Mouse (Mus musculus): ENCODE data around the gene Smtnl2. TPM values are rescaled to one million over a fixed set of nuclear protein-coding genes. Genes with fewer than 3 reads are reported as not detected.
"Not testable (repeated sequence)": the region's sequence is repeated elsewhere in the genome, so short reads cannot be mapped to it uniquely, and the experiment has no call there.

Smtnl2 gene
- total and polyA plus RNA-seq, 2 experiments from 2014 or later, result 9.7 to 10.2 TPM

DNA sequence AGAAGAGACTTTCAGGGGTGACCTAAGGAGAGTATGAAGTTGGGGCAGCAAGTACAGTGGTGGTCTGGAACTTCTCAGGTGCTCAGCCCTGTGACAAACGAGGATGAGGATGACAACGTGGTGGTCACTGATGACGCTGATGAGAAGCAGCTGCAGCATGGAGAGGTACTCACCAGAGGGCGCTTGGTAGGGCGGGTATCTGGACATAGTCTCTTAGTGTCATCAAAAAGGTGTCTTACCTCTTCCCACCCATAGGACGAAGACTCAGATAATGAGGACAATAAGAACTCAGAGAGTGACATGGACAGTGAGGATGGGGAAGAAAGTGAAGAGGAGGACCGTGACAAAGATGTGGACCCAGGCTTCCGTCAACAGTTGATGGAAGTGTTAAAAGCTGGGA is 36.0 kb upstream of the Smtnl2 start:
- Histone ChIP-seq H3K4me2 (ENCODE audit: low read depth) (no peak overlapping the region), H3K27ac (ENCODE audit: low read depth, low read length) (no peak overlapping the region), H3K9ac (no peak overlapping the region), H3K4me3 (ENCODE audit: low read depth, low read length) (no peak overlapping the region), H3K9me3 (ENCODE audit: low read length) (no peaks in the 10 kb centered on the region), H3K27me3 (ENCODE audit: insufficient read depth, low read length) (no peaks in the 10 kb centered on the region), H3K4me1 (ENCODE audit: insufficient read depth) (no peaks in the 10 kb centered on the region), H3K36me3 (ENCODE audit: insufficient read depth) (peaks cover 100% of the 10 kb centered on the region)
- peak; percentile 28 for TF ChIP-seq CTCF (IDR thresholded peaks at IDR 0.05; ENCODE audit: low read depth)
- no peak for DNase-seq
- ATAC-seq, result no peak
- WGBS, result 87% methylated on average over 8 of the region's 8 CpGs

DNA sequence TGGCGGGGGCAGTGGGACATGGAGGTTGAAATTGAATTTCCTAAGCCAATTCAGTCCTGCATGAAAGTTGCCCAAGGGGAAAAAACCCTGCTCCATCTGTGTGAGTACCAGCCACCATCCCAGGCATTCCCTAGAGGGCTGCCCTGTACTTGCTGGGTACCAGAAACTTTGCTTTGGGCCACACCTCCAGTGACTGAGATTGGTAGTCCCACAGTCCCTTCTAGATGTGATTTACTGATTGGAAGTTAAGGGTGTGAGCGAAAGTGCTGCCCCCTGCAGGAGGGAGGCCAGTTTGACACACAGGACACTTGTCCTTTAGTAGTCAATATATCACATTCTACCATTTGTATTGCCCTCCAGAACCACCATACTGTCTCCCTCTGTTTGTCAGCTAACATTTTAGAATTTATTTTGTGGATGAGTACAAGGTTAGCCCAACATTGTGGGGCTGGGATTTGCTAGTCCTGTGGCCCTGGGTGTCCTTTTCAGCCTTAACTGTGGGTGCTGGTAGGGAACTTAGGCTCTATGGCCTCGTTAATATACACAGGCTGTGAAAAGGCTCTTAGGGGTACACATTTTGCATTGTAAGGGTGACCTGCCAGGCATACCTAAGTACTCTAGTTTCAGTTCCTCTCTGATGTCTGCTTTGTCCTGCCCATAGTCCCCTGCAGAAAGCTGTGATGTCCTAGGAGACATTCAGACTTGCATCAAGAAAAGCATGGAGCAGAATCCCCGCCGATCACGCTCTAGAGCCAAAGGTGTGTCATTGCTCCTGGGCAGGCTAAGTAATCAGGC is 35.0 kb upstream of the Smtnl2 start:
- Histone ChIP-seq H3K4me1 (ENCODE audit: insufficient read depth) (no peaks in the 10 kb centered on the region), H3K4me2 (ENCODE audit: low read depth) (no peak overlapping the region), H3K27ac (ENCODE audit: low read depth, low read length) (no peak overlapping the region), H3K27me3 (ENCODE audit: insufficient read depth, low read length) (no peaks in the 10 kb centered on the region), H3K4me3 (ENCODE audit: low read depth, low read length) (no peak overlapping the region), H3K36me3 (ENCODE audit: insufficient read depth) (peaks cover 92% of the 10 kb centered on the region), H3K9ac (no peak overlapping the region), H3K9me3 (ENCODE audit: low read length) (no peaks in the 10 kb centered on the region)
- WGBS, result 87% methylated on average over 6 of the region's 6 CpGs
- TF ChIP-seq CTCF (IDR thresholded peaks at IDR 0.05; ENCODE audit: low read depth), result peak; percentile 69
- DNase-seq (peak; percentile 50), ATAC-seq (peak; percentile 34; the same call in 1 of the 2 replicates)

DNA sequence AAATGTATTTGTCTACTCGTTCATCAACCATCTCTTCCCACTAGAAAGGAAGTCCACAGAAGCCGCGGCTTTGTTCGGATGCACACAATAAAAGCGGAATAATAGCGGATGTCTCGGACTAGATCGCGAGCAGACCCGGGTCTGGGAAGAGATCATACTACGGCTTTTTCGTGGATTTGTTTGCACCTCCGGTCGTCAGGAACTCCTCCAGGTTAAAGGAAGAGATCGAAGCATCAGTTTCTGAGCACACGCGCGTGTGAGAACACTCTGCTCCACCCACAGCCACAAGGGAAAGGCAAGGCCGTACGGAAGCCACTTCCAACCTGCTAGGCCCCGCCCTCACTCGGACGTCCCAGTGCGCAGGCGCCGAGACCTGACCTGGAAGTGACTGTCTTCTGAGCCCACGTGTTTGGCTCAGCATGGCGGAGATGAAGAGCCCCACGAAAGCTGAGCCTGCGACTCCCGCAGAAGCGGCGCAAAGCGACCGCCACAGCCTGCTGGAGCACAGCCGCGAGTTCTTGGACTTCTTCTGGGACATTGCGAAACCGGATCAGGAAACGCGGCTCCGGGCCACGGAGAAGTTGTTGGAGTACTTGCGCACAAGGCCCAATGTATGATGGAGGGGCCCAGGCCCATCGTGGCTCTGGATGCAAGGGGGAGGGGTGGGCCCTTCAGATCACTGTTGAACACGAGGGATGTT is 29.6 kb upstream of the Smtnl2 start, which contains the start of gene Mybbp1a:
Gene Mybbp1a, plus strand, starts transcription at position 391 of the 700 bp plus-strand sequence.
- 0 out of 2 replicates have a peak, but pooled peaks have one; percentile 8 for TF ChIP-seq CTCF (IDR thresholded peaks at IDR 0.05; ENCODE audit: low read depth)
- peak; percentile 99 for DNase-seq

DNA sequence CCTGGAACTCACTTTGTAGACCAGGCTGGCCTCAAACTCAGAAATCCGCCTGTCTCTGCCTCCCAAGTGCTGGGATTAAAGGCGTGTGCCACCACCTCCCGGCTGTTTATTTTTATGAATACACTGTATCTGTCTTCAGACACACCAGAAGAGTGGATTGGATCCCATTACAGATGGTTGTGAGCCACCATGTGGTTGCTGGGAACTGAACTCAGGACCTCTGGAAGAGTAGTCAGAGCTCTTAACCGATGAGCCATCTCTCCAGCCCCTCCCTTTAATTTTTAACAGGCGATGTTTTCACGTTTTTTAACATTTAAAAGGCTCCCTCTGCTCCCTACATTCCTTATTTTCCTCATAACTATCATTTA is 29.1 kb upstream of the Smtnl2 start:
- H3K4me3 ChIP-seq (ENCODE audit: low read depth, low read length), result peak overlapping the region; percentile 61
- peaks cover 33% of the 10 kb centered on the region for H3K36me3 ChIP-seq (ENCODE audit: insufficient read depth)
- peak overlapping the region; percentile 77 for H3K4me2 ChIP-seq (ENCODE audit: low read depth)
- 32% methylated on average over 6 of the region's 6 CpGs for WGBS
- not testable (repeated sequence) for H3K4me1 ChIP-seq (ENCODE audit: insufficient read depth); H3K9me3 ChIP-seq (ENCODE audit: low read length); H3K27me3 ChIP-seq (ENCODE audit: insufficient read depth, low read length); DNase-seq
- peak overlapping the region; percentile 97 for H3K27ac ChIP-seq (ENCODE audit: low read depth, low read length)
- peak overlapping the region; percentile 69 for H3K9ac ChIP-seq
- peak; percentile 47 for ATAC-seq

More for the DNA sequence above, 29.6 kb upstream of the Smtnl2 start, which contains the start of gene Mybbp1a:
- peak within 1 kb of the TSS; percentile 69 for H3K9ac ChIP-seq
- H3K9me3 ChIP-seq (ENCODE audit: low read length), result no peaks in the 10 kb centered on the region
- peak within 1 kb of the TSS; percentile 97 for H3K27ac ChIP-seq (ENCODE audit: low read depth, low read length)
- H3K4me3 ChIP-seq (ENCODE audit: low read depth, low read length), result peak within 1 kb of the TSS; percentile 61
- H3K27me3 ChIP-seq (ENCODE audit: insufficient read depth, low read length), result no peaks in the 10 kb centered on the region
- H3K36me3 ChIP-seq (ENCODE audit: insufficient read depth), result peaks cover 38% of the 10 kb centered on the region
- WGBS, result under 1% methylated on average over 46 of the region's 46 CpGs
- peak within 1 kb of the TSS; percentile 77 for H3K4me2 ChIP-seq (ENCODE audit: low read depth)
- H3K4me1 ChIP-seq (ENCODE audit: insufficient read depth), result no peaks in the 10 kb centered on the region
- peak; percentile 97 for ATAC-seq

DNA sequence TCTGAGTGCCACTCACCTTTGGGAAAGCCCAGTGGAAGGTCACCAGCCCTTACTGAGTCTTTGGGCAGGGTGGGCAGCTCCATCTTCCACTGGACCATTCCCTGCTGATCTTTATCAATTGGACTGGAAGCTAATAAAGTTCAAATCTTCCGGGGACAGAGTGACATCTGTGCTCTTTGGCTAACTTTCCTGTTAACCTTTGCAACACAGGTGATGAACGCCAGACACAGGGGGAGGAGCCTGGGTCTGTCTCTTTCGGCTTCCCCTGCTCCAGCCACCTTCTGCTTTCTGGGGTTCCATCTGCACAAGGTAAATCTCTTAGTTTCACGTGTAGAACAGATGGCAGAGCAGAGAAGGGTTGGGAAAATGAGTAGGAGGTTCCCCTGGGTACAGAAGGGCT is 26.9 kb upstream of the Smtnl2 start:
- H3K9me3 ChIP-seq (ENCODE audit: low read length), result no peaks in the 10 kb centered on the region
- ATAC-seq (no peak), DNase-seq (no peak)
- TF ChIP-seq CTCF (IDR thresholded peaks at IDR 0.05; ENCODE audit: low read depth), result no peak
- H3K9ac ChIP-seq, result no peak overlapping the region
- H3K4me3 ChIP-seq (ENCODE audit: low read depth, low read length), result no peak overlapping the region
- H3K4me1 ChIP-seq (ENCODE audit: insufficient read depth), result no peaks in the 10 kb centered on the region
- no peak overlapping the region for H3K27ac ChIP-seq (ENCODE audit: low read depth, low read length)
- WGBS, result 68% methylated on average over 4 of the region's 4 CpGs
- no peak overlapping the region for H3K4me2 ChIP-seq (ENCODE audit: low read depth)
- peaks cover 11% of the 10 kb centered on the region for H3K36me3 ChIP-seq (ENCODE audit: insufficient read depth)
- no peaks in the 10 kb centered on the region for H3K27me3 ChIP-seq (ENCODE audit: insufficient read depth, low read length)

DNA sequence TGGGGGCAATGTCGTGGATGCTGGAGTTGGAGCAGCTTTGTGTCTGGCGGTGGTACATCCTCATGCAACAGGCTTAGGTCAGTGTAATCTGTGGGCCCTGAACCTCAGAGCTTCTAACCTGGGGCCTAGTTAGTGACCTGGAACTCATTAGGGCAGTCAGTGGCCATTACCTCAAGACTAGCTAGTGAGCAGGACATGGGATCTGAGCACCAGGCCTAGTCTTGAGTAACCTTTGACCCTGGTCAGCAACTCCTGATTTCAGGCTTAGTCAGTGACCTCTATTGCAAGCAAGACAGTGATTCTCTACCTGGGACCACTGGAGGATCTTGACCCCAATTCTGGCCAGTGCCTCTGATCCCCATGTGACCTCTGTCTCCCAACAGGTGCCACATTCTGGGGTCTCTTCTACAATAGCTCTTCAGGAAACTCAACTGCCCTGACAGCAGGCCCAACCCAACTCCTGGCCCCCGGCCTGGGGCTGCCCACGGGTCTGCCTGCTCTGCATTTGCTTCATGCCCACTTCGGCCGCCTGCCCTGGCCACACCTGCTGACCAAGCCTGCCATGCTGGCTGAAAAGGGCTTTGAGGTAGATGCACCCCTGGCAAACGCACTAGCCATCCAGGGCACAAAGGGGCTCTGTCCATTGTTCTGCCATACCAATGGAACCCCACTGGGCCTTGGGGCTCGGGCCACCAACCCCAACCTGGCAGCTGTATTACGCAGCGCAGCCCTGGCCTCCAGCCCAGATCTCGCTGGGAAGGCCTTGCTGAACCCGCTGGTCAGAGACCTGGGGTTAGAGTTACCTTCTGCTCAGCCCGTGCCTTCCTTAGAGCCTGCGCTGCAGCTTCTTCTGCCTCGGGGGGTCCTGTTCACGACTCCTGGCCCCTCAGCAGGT is 25.5 kb upstream of the Smtnl2 start:
- DNase-seq, result no peak
- H3K4me3 ChIP-seq (ENCODE audit: low read depth, low read length), result no peak overlapping the region
- no peaks in the 10 kb centered on the region for H3K27me3 ChIP-seq (ENCODE audit: insufficient read depth, low read length)
- TF ChIP-seq CTCF (IDR thresholded peaks at IDR 0.05; ENCODE audit: low read depth), result no peak
- H3K9me3 ChIP-seq (ENCODE audit: low read length), result no peaks in the 10 kb centered on the region
- H3K4me1 ChIP-seq (ENCODE audit: insufficient read depth), result no peaks in the 10 kb centered on the region
- no peak for ATAC-seq
- 71% methylated on average over 16 of the region's 16 CpGs for WGBS
- no peak overlapping the region for H3K9ac ChIP-seq
- no peak overlapping the region for H3K4me2 ChIP-seq (ENCODE audit: low read depth)
- H3K36me3 ChIP-seq (ENCODE audit: insufficient read depth), result no peaks in the 10 kb centered on the region
- no peak overlapping the region for H3K27ac ChIP-seq (ENCODE audit: low read depth, low read length)

Data from forebrain, postnatal 0 days (tissue).